Mouse (Mus musculus) embryonic fibroblast, embryonic 13.5 days (primary cell): Measurements from ENCODE around the gene C2cd2.

Source experiments
- CTCF ChIP-seq: IDR thresholded peaks from 2 replicates; pipeline ENCODE4 v1.5.1; 2011; ENCODE audit warnings: mild to moderate bottlenecking, control low read depth, low read length, moderate library complexity, borderline replicate concordance; ENCODE audit not compliant: insufficient read depth
- POLR2A ChIP-seq: IDR thresholded peaks from 2 replicates; pipeline ENCODE4 v1.6.1; 2011; ENCODE audit warnings: low read depth, mild to moderate bottlenecking, control low read depth, low read length, moderate library complexity

DNA sequence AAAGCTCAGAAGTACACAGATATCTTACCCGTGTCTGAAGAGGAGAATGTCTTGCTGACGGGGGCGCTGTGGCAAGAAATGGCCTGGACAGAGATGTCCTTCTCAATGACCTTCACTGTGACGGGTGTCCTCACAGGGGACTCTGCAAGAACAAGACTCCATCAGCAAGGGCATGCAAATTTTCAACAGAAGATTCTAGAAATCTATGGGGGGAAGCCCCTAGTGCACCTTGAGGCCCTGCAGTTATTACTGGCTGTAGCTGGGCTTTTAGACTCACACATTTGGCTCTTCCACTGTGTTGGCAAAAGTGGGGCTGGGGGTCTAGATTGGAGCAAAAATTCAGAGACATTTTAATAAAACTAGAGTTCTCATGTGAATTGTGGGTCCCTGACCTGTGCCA, 87.3 kb downstream of the C2cd2 start:
- no peak for TF ChIP-seq CTCF
- no peak for TF ChIP-seq POLR2A
